ENCODE assay signal across 8 mouse cellular contexts in the genomic region with DNA sequence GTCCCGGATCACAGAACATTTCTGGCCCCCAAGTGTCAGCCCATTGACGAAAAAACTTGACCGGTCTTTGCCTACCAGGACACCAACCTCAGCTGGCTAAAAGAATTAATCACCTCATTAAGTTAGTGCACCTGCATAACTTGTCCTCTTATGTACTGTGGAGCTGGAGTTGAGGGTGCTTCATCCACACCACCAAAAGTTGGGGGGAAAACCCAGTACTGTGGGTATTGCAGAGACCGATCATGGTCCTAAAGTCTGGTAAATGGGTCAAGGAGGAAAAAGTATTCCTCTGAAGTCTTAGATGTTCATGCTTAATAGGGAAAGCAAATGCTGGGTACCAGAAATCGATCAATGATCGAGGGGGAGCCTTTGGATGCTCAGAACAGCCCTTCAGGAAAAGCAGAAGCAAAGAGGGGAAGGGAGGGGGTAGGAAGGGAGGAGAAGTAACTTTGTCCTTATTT. TPM values are rescaled to one million over a fixed set of nuclear protein-coding genes. Genes with fewer than 3 reads are reported as not detected.
A peak's percentile ranks its signal among the peaks of the same experiment; 100 is the strongest.
DNase-seq lines count a peak whose midpoint lies in the region; ATAC-seq and TF ChIP-seq lines count a peak whose summit lies in the region.

No protein-coding gene starts in this region.

- H3K27me3 ChIP-seq in limb, embryonic 13.5 days = no peaks in the 10 kb centered on the region
- H3K27me3 ChIP-seq in neural tube, embryonic 15.5 days (replicated peaks) = no peaks in the 10 kb centered on the region

- no peak for TF ChIP-seq POLR2A in embryonic fibroblast, embryonic 13.5 days (IDR thresholded peaks at IDR 0.05; ENCODE audit: low read depth, low read length)

- ATAC-seq in limb, embryonic 13.5 days (ENCODE audit: low FRiP score, low read depth) = no peak
- ATAC-seq in neural tube, embryonic 15.5 days (ENCODE audit: low FRiP score) = no peak

- no peak overlapping the region for H3K27ac ChIP-seq in left cerebral cortex, adult 2 months
- H3K27ac ChIP-seq in embryonic fibroblast, embryonic 13.5 days (ENCODE audit: insufficient read depth, low read length) = peak overlapping the region; percentile 87
- H3K27ac ChIP-seq in limb, embryonic 13.5 days = peak overlapping the region; percentile 98
- H3K27ac ChIP-seq in neural tube, embryonic 15.5 days (replicated peaks) = peak overlapping the region; percentile 95

- peaks cover 50% of the 10 kb centered on the region for H3K36me3 ChIP-seq in limb, embryonic 13.5 days
- H3K36me3 ChIP-seq in neural tube, embryonic 15.5 days = peaks cover 35% of the 10 kb centered on the region

- TF ChIP-seq CTCF in left cerebral cortex, adult 2 months (IDR thresholded peaks at IDR 0.05) = no peak
- no peak for TF ChIP-seq CTCF in embryonic fibroblast, embryonic 13.5 days (IDR thresholded peaks at IDR 0.05; ENCODE audit: borderline replicate concordance, insufficient read depth, low read length)

- 43% methylated on average over 6 of the region's 6 CpGs for WGBS in limb, embryonic 13.5 days
- 64% methylated on average over 6 of the region's 6 CpGs for WGBS in neural tube, embryonic 15.5 days

- H3K4me2 ChIP-seq in limb, embryonic 13.5 days (replicated peaks) = peak overlapping the region; percentile 97
- H3K4me2 ChIP-seq in neural tube, embryonic 15.5 days = peak overlapping the region; percentile 91

- intact Hi-C loops in left cerebral cortex, adult 2 months (cut with DNase I) = loop anchor here (1.0 to 10.0 kb wide), 2 partner anchors 16 to 418 kb away; a partner anchor contains a TSS

- peaks cover 13% of the 10 kb centered on the region; the same call in 1 of the 2 replicates for H3K4me1 ChIP-seq in embryonic fibroblast, embryonic 13.5 days (ENCODE audit: control insufficient read depth, insufficient read depth, low read length)
- H3K4me1 ChIP-seq in limb, embryonic 13.5 days = peaks cover 70% of the 10 kb centered on the region
- peaks cover 74% of the 10 kb centered on the region for H3K4me1 ChIP-seq in neural tube, embryonic 15.5 days

- no peak for DNase-seq in left cerebral cortex, adult 2 months (ENCODE audit: extremely low spot score in 1 of 2, low spot score in 2 of 2)
- DNase-seq in left cerebral cortex, adult 11 months (ENCODE audit: low spot score) = no peak
- DNase-seq in Muller cell, postnatal 12 days (ENCODE audit: inconsistent ontology term) = no peak
- DNase-seq in embryo, embryonic 11 days = no peak
- DNase-seq in layer of hippocampus, postnatal 25 days (ENCODE audit: extremely low spot score in 1 of 2, low spot score in 1 of 2) = no peak

- peak overlapping the region; percentile 99 for H3K9ac ChIP-seq in limb, embryonic 13.5 days
- peak overlapping the region; percentile 86 for H3K9ac ChIP-seq in neural tube, embryonic 15.5 days (replicated peaks)

- H3K4me3 ChIP-seq in left cerebral cortex, adult 2 months = peak overlapping the region; percentile 100
- H3K4me3 ChIP-seq in embryonic fibroblast, embryonic 13.5 days (ENCODE audit: insufficient read depth, low read length) = peak overlapping the region; percentile 86
- peak overlapping the region; percentile 100 for H3K4me3 ChIP-seq in limb, embryonic 13.5 days
- H3K4me3 ChIP-seq in neural tube, embryonic 15.5 days (replicated peaks) = peak overlapping the region; percentile 69

- no peaks in the 10 kb centered on the region for H3K9me3 ChIP-seq in limb, embryonic 13.5 days
- no peaks in the 10 kb centered on the region for H3K9me3 ChIP-seq in neural tube, embryonic 15.5 days (replicated peaks)

RNA-seq across cellular contexts. Expression of a gene that starts 1.5 kb away (rescaled TPM):
- total RNA-seq in left cerebral cortex, adult 2 months (2021) = 100 to 1,000 TPM; 207 to 224 TPM
- polyA plus RNA-seq in embryonic fibroblast, embryonic 13.5 days (2011; ENCODE audit: insufficient read length, low read depth, missing spikeins) = 1,131 and 1,278 TPM in 2 replicates
- 1,638 and 1,674 TPM in 2 replicates for polyA plus RNA-seq in limb, embryonic 13.5 days (2015; fragmentation: Nextera tagmentation; extraction: Ambion mirVana)
- polyA plus RNA-seq in neural tube, embryonic 15.5 days (2015; fragmentation: Nextera tagmentation; extraction: Ambion mirVana) = 679 and 994 TPM in 2 replicates
- total RNA-seq in layer of hippocampus, postnatal 25 days (2021) = 100 to 1,000 TPM; 376 to 385 TPM

RNA-seq across cellular contexts. Expression of a gene that starts 4.1 kb away (rescaled TPM):
- 10 to 100 TPM in 1 of 2 experiments, 1 to 10 TPM in 1; 9.8 to 10.6 TPM for total RNA-seq in left cerebral cortex, adult 2 months (2021)
- polyA plus RNA-seq in embryonic fibroblast, embryonic 13.5 days (2011; ENCODE audit: insufficient read length, low read depth, missing spikeins) = 15.6 and 31.0 TPM in 2 replicates
- polyA plus RNA-seq in limb, embryonic 13.5 days (2015; fragmentation: Nextera tagmentation; extraction: Ambion mirVana) = 52.3 and 57.1 TPM in 2 replicates
- polyA plus RNA-seq in neural tube, embryonic 15.5 days (2015; fragmentation: Nextera tagmentation; extraction: Ambion mirVana) = 12.6 and 17.5 TPM in 2 replicates
- 1 to 10 TPM; 7.2 to 8.2 TPM for total RNA-seq in layer of hippocampus, postnatal 25 days (2021)

RNA-seq across cellular contexts. Expression of a gene that starts 5.6 kb away (rescaled TPM):
- 100 to 1,000 TPM; 107 to 117 TPM for total RNA-seq in left cerebral cortex, adult 2 months (2021)
- polyA plus RNA-seq in embryonic fibroblast, embryonic 13.5 days (2011; ENCODE audit: insufficient read length, low read depth, missing spikeins) = 75.9 and 81.1 TPM in 2 replicates
- polyA plus RNA-seq in limb, embryonic 13.5 days (2015; fragmentation: Nextera tagmentation; extraction: Ambion mirVana) = 165 and 173 TPM in 2 replicates
- polyA plus RNA-seq in neural tube, embryonic 15.5 days (2015; fragmentation: Nextera tagmentation; extraction: Ambion mirVana) = 169 and 174 TPM in 2 replicates
- 100 to 1,000 TPM; 127 to 129 TPM for total RNA-seq in layer of hippocampus, postnatal 25 days (2021)

RNA-seq across cellular contexts. Expression of a gene that starts 5.9 kb away (rescaled TPM):
- total RNA-seq in left cerebral cortex, adult 2 months (2021) = 10 to 100 TPM; 81.7 to 86.9 TPM
- 14.9 and 19.5 TPM in 2 replicates for polyA plus RNA-seq in embryonic fibroblast, embryonic 13.5 days (2011; ENCODE audit: insufficient read length, low read depth, missing spikeins)
- polyA plus RNA-seq in limb, embryonic 13.5 days (2015; fragmentation: Nextera tagmentation; extraction: Ambion mirVana) = 120 and 129 TPM in 2 replicates
- 100 and 109 TPM in 2 replicates for polyA plus RNA-seq in neural tube, embryonic 15.5 days (2015; fragmentation: Nextera tagmentation; extraction: Ambion mirVana)
- total RNA-seq in layer of hippocampus, postnatal 25 days (2021) = 10 to 100 TPM; 86.9 to 87.6 TPM

RNA-seq across cellular contexts. Expression of a gene that starts 14.0 kb away (rescaled TPM):
- total RNA-seq in left cerebral cortex, adult 2 months (2021) = not detected
- not detected in 2 replicates for polyA plus RNA-seq in embryonic fibroblast, embryonic 13.5 days (2011; ENCODE audit: insufficient read length, low read depth, missing spikeins)
- polyA plus RNA-seq in limb, embryonic 13.5 days (2015; fragmentation: Nextera tagmentation; extraction: Ambion mirVana) = 0.18 and 0.22 TPM in 2 replicates
- polyA plus RNA-seq in neural tube, embryonic 15.5 days (2015; fragmentation: Nextera tagmentation; extraction: Ambion mirVana) = 0.15 TPM in 2 replicates
- not detected for total RNA-seq in layer of hippocampus, postnatal 25 days (2021)
